Mouse (Mus musculus) ovary, adult 2 months (tissue): ENCODE data around the gene Zfp169. TPM values are rescaled to one million over a fixed set of nuclear protein-coding genes. Genes with fewer than 3 reads are reported as not detected.

Experiments used
- polyA plus RNA-seq: library from polyadenylated mRNA; depleted of rRNA; stranded (reverse); fragments of >200 nt; gene quantifications from 2 replicates; pipeline ENCODE4 v1.2.3, GENCODE M21; 2012; rRNA removed

Gene Zfp169
- 7.2 and 7.5 TPM in 2 replicates for polyA plus RNA-seq

DNA sequence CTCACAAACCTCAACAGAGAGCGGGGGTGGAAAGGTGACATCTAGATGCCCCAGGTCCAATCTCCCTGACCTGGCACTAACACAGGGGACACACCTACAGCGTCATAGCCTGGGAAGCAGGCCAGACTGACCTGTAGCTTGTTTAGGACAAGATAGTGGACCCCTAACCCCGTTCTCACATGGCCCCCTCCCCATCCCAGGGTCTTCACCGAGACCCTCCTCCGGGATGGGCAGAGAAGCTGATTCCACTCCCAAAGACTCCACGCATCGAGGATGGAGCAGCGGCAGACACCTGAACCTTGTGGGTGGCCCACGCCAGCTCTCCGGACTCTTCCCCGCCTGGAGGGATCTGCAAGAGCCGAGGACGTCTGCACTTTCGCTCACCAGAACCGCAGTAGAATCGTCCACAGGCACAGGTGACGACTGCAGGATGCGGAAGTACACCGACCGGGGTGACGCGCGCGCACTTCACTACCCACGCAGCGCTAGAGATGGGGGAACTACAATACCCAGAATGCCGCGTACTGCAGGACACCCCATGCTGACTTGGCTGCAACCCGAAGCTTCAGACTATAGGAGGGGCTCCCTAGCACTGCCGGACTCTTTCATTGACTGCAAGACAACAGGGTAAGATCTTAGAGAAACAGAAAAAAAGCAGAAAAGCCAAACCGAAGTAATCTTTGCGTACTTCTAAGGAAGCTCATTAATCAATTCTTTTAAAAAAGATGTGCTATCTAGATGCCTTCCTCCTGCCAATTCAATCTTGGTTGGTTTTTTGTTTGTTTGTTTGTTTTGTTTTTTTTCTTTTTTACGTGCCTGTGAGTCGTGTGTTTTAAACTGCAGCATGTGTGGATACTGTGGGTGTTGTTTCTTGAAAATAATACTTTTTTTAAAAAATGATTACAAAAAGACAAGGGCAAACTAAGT lies at the start of gene Zfp169, which contains the start of gene A830005F24Rik:
TSS of gene Zfp169 (minus strand) at position 449 of the 927 bp plus-strand sequence.
TSS of gene A830005F24Rik (plus strand) at position 568 of the 927 bp plus-strand sequence.

Other genes with a start within 250 kb of the Zfp169 start
- not detected in 2 replicates for gene A830005F24Rik, start 119 bp upstream of the Zfp169 start, polyA plus RNA-seq
- 2.1 and 2.4 TPM in 2 replicates for gene Ptpdc1, start 112.2 kb upstream of the Zfp169 start, polyA plus RNA-seq
- 0.16 and 0.28 TPM in 2 replicates for gene Barx1, start 149.5 kb upstream of the Zfp169 start, polyA plus RNA-seq